9 mouse cellular contexts compared by ENCODE assay signal in genomic region chr11:96741995-96742394, GRCm38 (mm10). TPM values are rescaled to one million over a fixed set of nuclear protein-coding genes. Genes with fewer than 3 reads are reported as not detected.
DNase-seq lines count a peak whose midpoint lies in the region; ATAC-seq and TF ChIP-seq lines count a peak whose summit lies in the region.
"Had no signal": no experiment of that assay in that cellular context is flagged by ENCODE, and none has a peak within 500 bp of the region (broad histone marks: within the 10 kb centered on the region; RNA-seq: fewer than 3 reads in every experiment).

No protein-coding gene starts in this region.

- H3K4me1 ChIP-seq in forebrain, embryonic 15.5 days: peaks cover 40% of the 10 kb centered on the region
- peaks cover 85% of the 10 kb centered on the region for H3K4me1 ChIP-seq in midbrain, embryonic 10.5 days
- H3K4me1 ChIP-seq in thymus, adult 2 months (replicated peaks; ENCODE audit: control insufficient read depth, insufficient read depth, low read length): no peaks in the 10 kb centered on the region
- no peaks in the 10 kb centered on the region for H3K4me1 ChIP-seq in heart, embryonic 10.5 days

- H3K9me3 ChIP-seq in forebrain, embryonic 15.5 days: no peaks in the 10 kb centered on the region
- H3K9me3 ChIP-seq in midbrain, embryonic 10.5 days (replicated peaks): no peaks in the 10 kb centered on the region
- H3K9me3 ChIP-seq in heart, embryonic 10.5 days: no peaks in the 10 kb centered on the region

- no peaks in the 10 kb centered on the region for H3K36me3 ChIP-seq in forebrain, embryonic 15.5 days
- no peaks in the 10 kb centered on the region for H3K36me3 ChIP-seq in midbrain, embryonic 10.5 days
- peaks cover 7% of the 10 kb centered on the region; the same call in 1 of the 2 replicates for H3K36me3 ChIP-seq in thymus, adult 2 months (ENCODE audit: control insufficient read depth, insufficient read depth, low read length)
- H3K36me3 ChIP-seq in heart, embryonic 10.5 days: no peaks in the 10 kb centered on the region

- peak; percentile 63 for ATAC-seq in forebrain, embryonic 15.5 days (replicated peaks)

- peak overlapping the region; percentile 34 for H3K4me2 ChIP-seq in forebrain, embryonic 15.5 days (replicated peaks)

- H3K9ac ChIP-seq in forebrain, embryonic 15.5 days (replicated peaks): no peak overlapping the region
- H3K9ac ChIP-seq: liver, embryonic 14.5 days had no signal

- WGBS in forebrain, embryonic 15.5 days: 2% methylated on average over 12 of the region's 12 CpGs
- 15% methylated on average over 12 of the region's 12 CpGs for WGBS in midbrain, embryonic 10.5 days
- WGBS in thymus, adult 2 months: 55% methylated on average over 12 of the region's 12 CpGs
- 54% methylated on average over 12 of the region's 12 CpGs for WGBS in heart, embryonic 10.5 days

- no peak overlapping the region for H3K4me3 ChIP-seq in forebrain, embryonic 15.5 days
- peak overlapping the region; percentile 34 for H3K4me3 ChIP-seq in midbrain, embryonic 10.5 days
- H3K4me3 ChIP-seq in thymus, adult 2 months (ENCODE audit: control insufficient read depth, insufficient read depth, low read length): no peak overlapping the region
- H3K4me3 ChIP-seq in heart, embryonic 10.5 days: no peak overlapping the region

- no peak for TF ChIP-seq POLR2A in thymus, adult 2 months (IDR thresholded peaks at IDR 0.05; ENCODE audit: control insufficient read depth, extremely low read depth, insufficient read depth, low read length, poor library complexity)

- intact Hi-C loops in left cerebral cortex, postnatal 10 days (cut with DNase I): loop anchor here (10.0 kb wide), 1 partner anchor 457 kb away; the partner anchor contains the start of genes Hoxb7 and Hoxb8

- H3K27me3 ChIP-seq in forebrain, embryonic 15.5 days: peaks cover 48% of the 10 kb centered on the region
- peaks cover 16% of the 10 kb centered on the region for H3K27me3 ChIP-seq in midbrain, embryonic 10.5 days (ENCODE audit: low read depth, poor library complexity, severe bottlenecking)
- H3K27me3 ChIP-seq in thymus, adult 2 months (ENCODE audit: control insufficient read depth, insufficient read depth, low read length): no peaks in the 10 kb centered on the region
- peaks cover 35% of the 10 kb centered on the region for H3K27me3 ChIP-seq in heart, embryonic 10.5 days (ENCODE audit: insufficient read depth, poor library complexity, severe bottlenecking)

- DNase-seq in left cerebral cortex, adult 18-20 months (ENCODE audit: low spot score in 2 of 2): peak; percentile 12 to 38
- no peak for DNase-seq in left cerebral cortex, postnatal 10 days (ENCODE audit: extremely low spot score in 1 of 2, low spot score in 2 of 2)
- peak; percentile 50 for DNase-seq in midbrain, embryonic 10.5 days (ENCODE audit: low spot score)
- peak; percentile 51 for DNase-seq in right cerebral cortex, postnatal 25 days
- no peak for DNase-seq in adrenal gland, postnatal 14 days
- no peak for DNase-seq in thymus, adult 2 months
- DNase-seq in heart, embryonic 10.5 days (ENCODE audit: low spot score): no peak

- TF ChIP-seq CTCF in thymus, adult 2 months (IDR thresholded peaks at IDR 0.05; ENCODE audit: borderline replicate concordance, control insufficient read depth, extremely low read depth, insufficient read depth, low read length, poor library complexity): no peak

- peak overlapping the region; percentile 64; the same call in 1 of the 2 replicates for H3K27ac ChIP-seq in forebrain, embryonic 15.5 days (replicated peaks)
- H3K27ac ChIP-seq in midbrain, embryonic 10.5 days (replicated peaks): peak overlapping the region; percentile 77
- H3K27ac ChIP-seq in thymus, adult 2 months (ENCODE audit: control insufficient read depth, insufficient read depth, low read length): no peak overlapping the region
- H3K27ac ChIP-seq in heart, embryonic 10.5 days: no peak overlapping the region
- H3K27ac ChIP-seq: liver, embryonic 14.5 days had no signal

RNA-seq across cellular contexts. Expression of gene Snx11, which starts 35.4 kb away (rescaled TPM):
- 10 to 100 TPM; 48.8 to 48.9 TPM for total RNA-seq in left cerebral cortex, adult 18-20 months (2021)
- total RNA-seq in left cerebral cortex, postnatal 10 days (2021): 10 to 100 TPM; 43.1 to 43.2 TPM
- polyA plus RNA-seq in forebrain, embryonic 15.5 days (2015; fragmentation: Nextera tagmentation; extraction: Ambion mirVana): 45.4 and 45.8 TPM in 2 replicates
- 27.6 and 33.0 TPM in 2 replicates for polyA plus RNA-seq in midbrain, embryonic 10.5 days (2016; fragmentation: Nextera tagmentation; extraction: Ambion mirVana)
- total RNA-seq in adrenal gland, postnatal 14 days (2021): 23.4 and 27.2 TPM in 2 replicates
- 25.0 and 26.2 TPM in 2 replicates for polyA plus RNA-seq in thymus, adult 2 months (2012; rRNA removed)
- 16.6 and 17.8 TPM in 2 replicates for polyA plus RNA-seq in heart, embryonic 10.5 days (2016; fragmentation: Nextera tagmentation; extraction: Ambion mirVana)

RNA-seq across cellular contexts. Expression of gene Cbx1, which starts 46.9 kb away (rescaled TPM):
- total RNA-seq in left cerebral cortex, adult 18-20 months (2021): 10 to 100 TPM; 40.8 to 43.3 TPM
- 10 to 100 TPM; 49.3 to 52.2 TPM for total RNA-seq in left cerebral cortex, postnatal 10 days (2021)
- 102 and 108 TPM in 2 replicates for polyA plus RNA-seq in forebrain, embryonic 15.5 days (2015; fragmentation: Nextera tagmentation; extraction: Ambion mirVana)
- 193 and 198 TPM in 2 replicates for polyA plus RNA-seq in midbrain, embryonic 10.5 days (2016; fragmentation: Nextera tagmentation; extraction: Ambion mirVana)
- total RNA-seq in adrenal gland, postnatal 14 days (2021): 69.8 and 78.1 TPM in 2 replicates
- 52.3 and 61.2 TPM in 2 replicates for polyA plus RNA-seq in thymus, adult 2 months (2012; rRNA removed)
- polyA plus RNA-seq in heart, embryonic 10.5 days (2016; fragmentation: Nextera tagmentation; extraction: Ambion mirVana): 62.5 and 101 TPM in 2 replicates

Comparison
In these comparisons a context has a peak if more than half of its experiments do, and no peak if none do; other contexts are left out.
1. DNase-seq: peak in left cerebral cortex, adult 18-20 months (2 of 2), midbrain, embryonic 10.5 days (single experiment) and right cerebral cortex, postnatal 25 days (single experiment); none in left cerebral cortex, postnatal 10 days (0 of 2), adrenal gland, postnatal 14 days (single experiment), thymus, adult 2 months (single experiment) and heart, embryonic 10.5 days (single experiment).
2. H3K27ac ChIP-seq: peak in forebrain, embryonic 15.5 days (single experiment) and midbrain, embryonic 10.5 days (single experiment); none in thymus, adult 2 months (single experiment) and heart, embryonic 10.5 days (single experiment).